30 mouse cellular contexts compared by ENCODE assay signal in genomic region chr7:44275546-44275945, GRCm38 (mm10). TPM values are rescaled to one million over a fixed set of nuclear protein-coding genes. Genes with fewer than 3 reads are reported as not detected.
DNase-seq lines count a peak whose midpoint lies in the region; ATAC-seq and TF ChIP-seq lines count a peak whose summit lies in the region.
"Had no signal": no experiment of that assay in that cellular context is flagged by ENCODE, and none has a peak within 500 bp of the region (broad histone marks: within the 10 kb centered on the region; RNA-seq: fewer than 3 reads in every experiment).

No protein-coding gene starts in this region.

- no peaks in the 10 kb centered on the region for H3K79me2 ChIP-seq in CH12.LX (replicated peaks; ENCODE audit: control insufficient read depth, extremely low read depth, insufficient read depth, poor library complexity, severe bottlenecking)

- no peak overlapping the region for H3K9ac ChIP-seq in intestine, postnatal 0 days (ENCODE audit: low read depth, low read length)
- no peak overlapping the region for H3K9ac ChIP-seq in intestine, embryonic 16.5 days (ENCODE audit: low read depth, low read length)
- no peak overlapping the region for H3K9ac ChIP-seq in midbrain, embryonic 11.5 days (ENCODE audit: low read length)
- H3K9ac ChIP-seq in midbrain, embryonic 14.5 days (replicated peaks; ENCODE audit: low read length): no peak overlapping the region
- H3K9ac ChIP-seq in CH12.LX (ENCODE audit: insufficient read depth, low read depth): no peak overlapping the region
- H3K9ac ChIP-seq: embryonic facial prominence, embryonic 15.5 days; heart, embryonic 12.5 days; hindbrain, embryonic 14.5 days; intestine, embryonic 15.5 days had no signal

- no peak for ATAC-seq in intestine, postnatal 0 days
- ATAC-seq in intestine, embryonic 16.5 days: no peak
- ATAC-seq in midbrain, embryonic 11.5 days (ENCODE audit: low FRiP score): no peak
- ATAC-seq in midbrain, embryonic 14.5 days (ENCODE audit: low FRiP score, low TSS enrichment): no peak
- ATAC-seq in CD4-positive, CD25-positive, alpha-beta regulatory T cell, adult 4 months: no peak
- ATAC-seq: forebrain, embryonic 14.5 days; intestine, embryonic 15.5 days had no signal

- H3K4me2 ChIP-seq in intestine, postnatal 0 days (replicated peaks; ENCODE audit: low read depth): no peak overlapping the region
- H3K4me2 ChIP-seq in intestine, embryonic 16.5 days (ENCODE audit: low read depth, low read length): no peak overlapping the region
- no peak overlapping the region for H3K4me2 ChIP-seq in midbrain, embryonic 11.5 days
- H3K4me2 ChIP-seq in midbrain, embryonic 14.5 days (ENCODE audit: low read length): no peak overlapping the region
- H3K4me2 ChIP-seq in CH12.LX (ENCODE audit: insufficient read depth, low read depth, poor library complexity, severe bottlenecking): no peak overlapping the region
- H3K4me2 ChIP-seq: embryonic facial prominence, embryonic 15.5 days; heart, embryonic 12.5 days; hindbrain, embryonic 14.5 days; intestine, embryonic 15.5 days had no signal

- no peak for TF ChIP-seq EP300 in CH12.LX (IDR thresholded peaks at IDR 0.05; ENCODE audit: low read length)

- H3K27ac ChIP-seq in intestine, postnatal 0 days (ENCODE audit: low read depth, low read length): no peak overlapping the region
- no peak overlapping the region for H3K27ac ChIP-seq in intestine, embryonic 16.5 days (ENCODE audit: low read length)
- no peak overlapping the region for H3K27ac ChIP-seq in midbrain, embryonic 11.5 days (ENCODE audit: low read depth, low read length)
- H3K27ac ChIP-seq in midbrain, embryonic 14.5 days (replicated peaks; ENCODE audit: low read depth, low read length): no peak overlapping the region
- H3K27ac ChIP-seq in CH12.LX (ENCODE audit: insufficient read depth, low read depth): no peak overlapping the region
- H3K27ac ChIP-seq: embryonic facial prominence, embryonic 15.5 days; forebrain, embryonic 10.5 days; heart, adult 2 months; hindbrain, embryonic 10.5 days; hindbrain, embryonic 14.5 days; intestine, embryonic 15.5 days had no signal

- 0 out of 2 replicates have a peak, but pooled peaks have one; percentile 10 for TF ChIP-seq CTCF in intestine, postnatal 0 days (IDR thresholded peaks at IDR 0.05; ENCODE audit: low read depth)
- peak in 1 of 2 experiments; percentile 34; a peak in 1 of 4 replicates for TF ChIP-seq CTCF in CH12.LX (conservative IDR thresholded peaks at IDR 0.05 in 1 of 2, IDR thresholded peaks at IDR 0.05 in 1 of 2; ENCODE audit: low read depth in 2 of 2, low read length in 2 of 2)

- TF ChIP-seq RAD21 in CH12.LX (IDR thresholded peaks at IDR 0.05; ENCODE audit: low read depth, low read length): no peak

- 0 out of 2 replicates have a peak, but pooled peaks cover 3% of the 10 kb centered on the region for H3K27me3 ChIP-seq in intestine, postnatal 0 days (replicated peaks; ENCODE audit: control insufficient read depth, insufficient read depth, low read length)
- peaks cover 6% of the 10 kb centered on the region; the same call in 1 of the 2 replicates for H3K27me3 ChIP-seq in intestine, embryonic 16.5 days (replicated peaks; ENCODE audit: control insufficient read depth, insufficient read depth, low read length)
- peaks cover 4% of the 10 kb centered on the region; the same call in 1 of the 2 replicates for H3K27me3 ChIP-seq in midbrain, embryonic 11.5 days (ENCODE audit: control insufficient read depth, insufficient read depth, low read length)
- H3K27me3 ChIP-seq in midbrain, embryonic 14.5 days (ENCODE audit: control insufficient read depth, insufficient read depth, low read length): no peaks in the 10 kb centered on the region
- peaks cover 14% of the 10 kb centered on the region for H3K27me3 ChIP-seq in CH12.LX (replicated peaks)

- H3K36me3 ChIP-seq in intestine, postnatal 0 days (ENCODE audit: control insufficient read depth, insufficient read depth): no peaks in the 10 kb centered on the region
- no peaks in the 10 kb centered on the region for H3K36me3 ChIP-seq in intestine, embryonic 16.5 days (ENCODE audit: control insufficient read depth, insufficient read depth, low read length)
- H3K36me3 ChIP-seq in midbrain, embryonic 11.5 days (ENCODE audit: control insufficient read depth, insufficient read depth, low read length): no peaks in the 10 kb centered on the region
- H3K36me3 ChIP-seq in midbrain, embryonic 14.5 days (ENCODE audit: control insufficient read depth, insufficient read depth, low read length): no peaks in the 10 kb centered on the region
- H3K36me3 ChIP-seq in CH12.LX (replicated peaks in 1 of 2; ENCODE audit: control insufficient read depth in 1 of 2, insufficient read depth in 1 of 2, low read length in 1 of 2): no peaks in the 10 kb centered on the region
- H3K36me3 ChIP-seq: embryonic facial prominence, embryonic 15.5 days; forebrain, embryonic 10.5 days; G1E; heart, embryonic 12.5 days; hindbrain, embryonic 10.5 days; intestine, embryonic 15.5 days had no signal

- no peaks in the 10 kb centered on the region for H3K9me3 ChIP-seq in intestine, postnatal 0 days (ENCODE audit: control insufficient read depth)
- no peaks in the 10 kb centered on the region for H3K9me3 ChIP-seq in intestine, embryonic 16.5 days (ENCODE audit: control insufficient read depth, low read length)
- H3K9me3 ChIP-seq in midbrain, embryonic 11.5 days (ENCODE audit: control insufficient read depth, low read length): no peaks in the 10 kb centered on the region
- H3K9me3 ChIP-seq in midbrain, embryonic 14.5 days (ENCODE audit: control insufficient read depth, low read length): no peaks in the 10 kb centered on the region
- H3K9me3 ChIP-seq in CH12.LX (replicated peaks; ENCODE audit: low read length): peaks cover 6% of the 10 kb centered on the region
- H3K9me3 ChIP-seq: embryonic facial prominence, embryonic 15.5 days; forebrain, embryonic 10.5 days; G1E; heart, embryonic 12.5 days; intestine, embryonic 15.5 days had no signal

- DNase-seq in midbrain, embryonic 11.5 days (ENCODE audit: low spot score, missing footprints): peak; percentile 31
- DNase-seq in midbrain, embryonic 14.5 days: no peak
- DNase-seq in CH12.LX (ENCODE audit: extremely low read depth): peak; percentile 23
- DNase-seq in ZHBTc4 (ENCODE audit: low read depth, low spot score): peak; percentile 71
- no peak for DNase-seq in retina, postnatal 1 day
- DNase-seq: adrenal gland, adult 2 months; adrenal gland, postnatal 25 days; B cell, adult 2 months; cerebellum, adult 18-20 months; cerebellum, postnatal 10 days; embryo, embryonic 11 days; gastrocnemius, postnatal 10 days; heart, adult 2 months had no signal

- in situ Hi-C loops in CH12.LX (cut with MboI; ENCODE audit: low pct_ligation_motif_present, low pct_unique_long_range_greater_than_20kb, low sequenced_read_pairs): no loop called here

- WGBS in intestine, postnatal 0 days: 78% methylated on average over 3 of the region's 3 CpGs
- 80% methylated on average over 3 of the region's 3 CpGs for WGBS in intestine, embryonic 16.5 days
- WGBS in midbrain, embryonic 11.5 days: 77% methylated on average over 3 of the region's 3 CpGs
- 80% methylated on average over 3 of the region's 3 CpGs for WGBS in midbrain, embryonic 14.5 days

- H3K4me3 ChIP-seq in intestine, postnatal 0 days (ENCODE audit: low read depth, low read length): no peak overlapping the region
- no peak overlapping the region for H3K4me3 ChIP-seq in intestine, embryonic 16.5 days (ENCODE audit: low read length)
- H3K4me3 ChIP-seq in midbrain, embryonic 11.5 days (ENCODE audit: low read depth, low read length): no peak overlapping the region
- no peak overlapping the region for H3K4me3 ChIP-seq in midbrain, embryonic 14.5 days (replicated peaks; ENCODE audit: low read depth, low read length)
- no peak overlapping the region for H3K4me3 ChIP-seq in CH12.LX (replicated peaks in 1 of 3; ENCODE audit: low read depth in 2 of 3, low read length in 2 of 3, poor library complexity in 1 of 3)
- H3K4me3 ChIP-seq: embryonic facial prominence, embryonic 15.5 days; erythroblast, embryonic 14.5 days; forebrain, embryonic 10.5 days; heart, adult 2 months; heart, embryonic 12.5 days; hindbrain, embryonic 10.5 days; intestine, embryonic 15.5 days had no signal

- no peak for TF ChIP-seq POLR2A in CH12.LX (IDR thresholded peaks at IDR 0.05; ENCODE audit: low read depth, low read length)

- dilution Hi-C loops in CH12.LX (cut with MboI; ENCODE audit: extremely low pct_ligation_motif_present, extremely low pct_unique_long_range_greater_than_20kb, low sequenced_read_pairs): no loop called here

- no peaks in the 10 kb centered on the region for H3K4me1 ChIP-seq in intestine, postnatal 0 days (replicated peaks; ENCODE audit: control insufficient read depth, insufficient read depth, low read length)
- no peaks in the 10 kb centered on the region for H3K4me1 ChIP-seq in intestine, embryonic 16.5 days (ENCODE audit: control insufficient read depth, insufficient read depth, low read length)
- no peaks in the 10 kb centered on the region for H3K4me1 ChIP-seq in midbrain, embryonic 11.5 days (ENCODE audit: control insufficient read depth, insufficient read depth, low read length)
- no peaks in the 10 kb centered on the region for H3K4me1 ChIP-seq in midbrain, embryonic 14.5 days (ENCODE audit: control insufficient read depth, insufficient read depth, low read length)
- H3K4me1 ChIP-seq in CH12.LX (ENCODE audit: control insufficient read depth in 1 of 2, insufficient read depth in 2 of 2): no peaks in the 10 kb centered on the region; a peak in 1 of 4 replicates
- H3K4me1 ChIP-seq: embryonic facial prominence, embryonic 15.5 days; heart, embryonic 12.5 days; intestine, embryonic 15.5 days had no signal

RNA-seq across cellular contexts. Expression of gene Gm15517, which starts 14.3 kb away (rescaled TPM):
- not detected in 2 replicates for polyA plus RNA-seq in intestine, postnatal 0 days (2015; fragmentation: Nextera tagmentation; extraction: Ambion mirVana)
- polyA plus RNA-seq in intestine, embryonic 16.5 days (2015; fragmentation: Nextera tagmentation; extraction: Ambion mirVana): not detected in 2 replicates
- not detected in 2 replicates for polyA plus RNA-seq in midbrain, embryonic 11.5 days (2014; fragmentation: Nextera tagmentation; extraction: Ambion mirVana)
- polyA plus RNA-seq in midbrain, embryonic 14.5 days (2014; fragmentation: Nextera tagmentation; extraction: Ambion mirVana): 1.8 TPM in 1 of 2 replicates, not detected in the other
- not detected in 2 replicates for total RNA-seq in CH12.LX (2012; rRNA removed)
- not detected in 2 replicates for total RNA-seq in CH12.LX (2014; rRNA removed)
- not detected in 2 replicates for polyA plus RNA-seq in CH12.LX (2012; ENCODE audit: insufficient read length, low read depth)
- polyA plus RNA-seq in CD4-positive, CD25-positive, alpha-beta regulatory T cell, adult 4 months (2017; shearing (Covaris generic)): not detected
- total RNA-seq: adrenal gland, adult 2 months; adrenal gland, postnatal 25 days; common myeloid progenitor, adult 5-6 weeks; G1E; gastrocnemius, postnatal 10 days; heart, adult 2 months; heart, postnatal 25 days had no signal
- polyA plus RNA-seq: adrenal gland, adult 2 months; embryonic facial prominence, embryonic 15.5 days; erythroblast, embryonic 14.5 days; forebrain, embryonic 10.5 days; forebrain, embryonic 14.5 days; G1E; heart, adult 2 months; heart, embryonic 12.5 days; heart, embryonic 16.5 days; hindbrain, embryonic 10.5 days; hindbrain, embryonic 14.5 days; intestine, embryonic 15.5 days had no signal

RNA-seq across cellular contexts. Expression of gene Acp4, which starts 18.4 kb away (rescaled TPM):
- polyA plus RNA-seq in intestine, postnatal 0 days (2015; fragmentation: Nextera tagmentation; extraction: Ambion mirVana): not detected in 2 replicates
- polyA plus RNA-seq in intestine, embryonic 16.5 days (2015; fragmentation: Nextera tagmentation; extraction: Ambion mirVana): not detected in 2 replicates
- polyA plus RNA-seq in midbrain, embryonic 11.5 days (2014; fragmentation: Nextera tagmentation; extraction: Ambion mirVana): not detected in 2 replicates
- not detected in 2 replicates for polyA plus RNA-seq in midbrain, embryonic 14.5 days (2014; fragmentation: Nextera tagmentation; extraction: Ambion mirVana)
- total RNA-seq in CH12.LX (2012; rRNA removed): 0.08 TPM in 1 of 2 replicates, not detected in the other
- not detected in 2 replicates for total RNA-seq in CH12.LX (2014; rRNA removed)
- 0.33 and 0.57 TPM in 2 replicates for polyA plus RNA-seq in CH12.LX (2012; ENCODE audit: insufficient read length, low read depth)
- not detected for polyA plus RNA-seq in CD4-positive, CD25-positive, alpha-beta regulatory T cell, adult 4 months (2017; shearing (Covaris generic))
- total RNA-seq: adrenal gland, adult 2 months; adrenal gland, postnatal 25 days; common myeloid progenitor, adult 5-6 weeks; G1E; gastrocnemius, postnatal 10 days; heart, adult 2 months; heart, postnatal 25 days had no signal
- polyA plus RNA-seq: adrenal gland, adult 2 months; embryonic facial prominence, embryonic 11.5 days; erythroblast, embryonic 14.5 days; forebrain, embryonic 10.5 days; forebrain, embryonic 14.5 days; G1E; gonadal fat pad, adult 2 months; heart, adult 2 months; heart, embryonic 12.5 days; heart, embryonic 16.5 days; hindbrain, embryonic 14.5 days; intestine, embryonic 15.5 days had no signal

RNA-seq across cellular contexts. Expression of gene 2410002F23Rik, which starts 29.0 kb away (rescaled TPM):
- 40.3 and 42.3 TPM in 2 replicates for polyA plus RNA-seq in intestine, postnatal 0 days (2015; fragmentation: Nextera tagmentation; extraction: Ambion mirVana)
- 101 and 114 TPM in 2 replicates for polyA plus RNA-seq in intestine, embryonic 16.5 days (2015; fragmentation: Nextera tagmentation; extraction: Ambion mirVana)
- polyA plus RNA-seq in midbrain, embryonic 11.5 days (2014; fragmentation: Nextera tagmentation; extraction: Ambion mirVana): 104 and 117 TPM in 2 replicates
- 199 and 211 TPM in 2 replicates for polyA plus RNA-seq in midbrain, embryonic 14.5 days (2014; fragmentation: Nextera tagmentation; extraction: Ambion mirVana)
- total RNA-seq in CH12.LX (2012; rRNA removed) (44.4 and 64.0 TPM in 2 replicates), CH12.LX (2014; rRNA removed) (67.0 and 69.6 TPM in 2 replicates)
- polyA plus RNA-seq in CH12.LX (2012; ENCODE audit: insufficient read length, low read depth): 91.0 and 96.1 TPM in 2 replicates
- polyA plus RNA-seq in CD4-positive, CD25-positive, alpha-beta regulatory T cell, adult 4 months (2017; shearing (Covaris generic)): 100 to 1,000 TPM; 101 to 192 TPM

RNA-seq across cellular contexts. Expression of gene 1700028J19Rik, which starts 29.1 kb away (rescaled TPM):
- polyA plus RNA-seq in intestine, postnatal 0 days (2015; fragmentation: Nextera tagmentation; extraction: Ambion mirVana): 0.65 and 1.1 TPM in 2 replicates
- polyA plus RNA-seq in intestine, embryonic 16.5 days (2015; fragmentation: Nextera tagmentation; extraction: Ambion mirVana): 1.4 and 1.6 TPM in 2 replicates
- polyA plus RNA-seq in midbrain, embryonic 11.5 days (2014; fragmentation: Nextera tagmentation; extraction: Ambion mirVana): 1.1 and 1.4 TPM in 2 replicates
- polyA plus RNA-seq in midbrain, embryonic 14.5 days (2014; fragmentation: Nextera tagmentation; extraction: Ambion mirVana): 1.3 and 1.8 TPM in 2 replicates
- 0.25 and 0.38 TPM in 2 replicates for total RNA-seq in CH12.LX (2012; rRNA removed)
- total RNA-seq in CH12.LX (2014; rRNA removed): 0.36 and 0.44 TPM in 2 replicates
- 0.60 and 0.86 TPM in 2 replicates for polyA plus RNA-seq in CH12.LX (2012; ENCODE audit: insufficient read length, low read depth)
- 1 to 10 TPM in 1 of 2 experiments, under 1 TPM in 1; 0.93 to 1.7 TPM for polyA plus RNA-seq in CD4-positive, CD25-positive, alpha-beta regulatory T cell, adult 4 months (2017; shearing (Covaris generic))
- polyA plus RNA-seq: erythroblast, embryonic 14.5 days had no signal

RNA-seq across cellular contexts. Expression of gene Clec11a, which starts 31.2 kb away (rescaled TPM):
- 3.5 and 3.8 TPM in 2 replicates for polyA plus RNA-seq in intestine, postnatal 0 days (2015; fragmentation: Nextera tagmentation; extraction: Ambion mirVana)
- 6.7 and 7.1 TPM in 2 replicates for polyA plus RNA-seq in intestine, embryonic 16.5 days (2015; fragmentation: Nextera tagmentation; extraction: Ambion mirVana)
- 2.2 and 3.4 TPM in 2 replicates for polyA plus RNA-seq in midbrain, embryonic 11.5 days (2014; fragmentation: Nextera tagmentation; extraction: Ambion mirVana)
- polyA plus RNA-seq in midbrain, embryonic 14.5 days (2014; fragmentation: Nextera tagmentation; extraction: Ambion mirVana): 4.6 and 4.7 TPM in 2 replicates
- total RNA-seq in CH12.LX (2012; rRNA removed) (0.89 and 0.97 TPM in 2 replicates), CH12.LX (2014; rRNA removed) (0.46 and 0.69 TPM in 2 replicates)
- 0.38 and 0.53 TPM in 2 replicates for polyA plus RNA-seq in CH12.LX (2012; ENCODE audit: insufficient read length, low read depth)
- polyA plus RNA-seq in CD4-positive, CD25-positive, alpha-beta regulatory T cell, adult 4 months (2017; shearing (Covaris generic)): under 1 TPM; 0.35 to 0.66 TPM

Comparison
In these comparisons a context has a peak if more than half of its experiments do, and no peak if none do; other contexts are left out.
1. DNase-seq: peak in midbrain, embryonic 11.5 days (single experiment), CH12.LX (single experiment) and ZHBTc4 (single experiment); none in midbrain, embryonic 14.5 days (single experiment) and retina, postnatal 1 day (single experiment).